Mouse (Mus musculus): Measurements from ENCODE around the gene Fam89b.

DNA sequence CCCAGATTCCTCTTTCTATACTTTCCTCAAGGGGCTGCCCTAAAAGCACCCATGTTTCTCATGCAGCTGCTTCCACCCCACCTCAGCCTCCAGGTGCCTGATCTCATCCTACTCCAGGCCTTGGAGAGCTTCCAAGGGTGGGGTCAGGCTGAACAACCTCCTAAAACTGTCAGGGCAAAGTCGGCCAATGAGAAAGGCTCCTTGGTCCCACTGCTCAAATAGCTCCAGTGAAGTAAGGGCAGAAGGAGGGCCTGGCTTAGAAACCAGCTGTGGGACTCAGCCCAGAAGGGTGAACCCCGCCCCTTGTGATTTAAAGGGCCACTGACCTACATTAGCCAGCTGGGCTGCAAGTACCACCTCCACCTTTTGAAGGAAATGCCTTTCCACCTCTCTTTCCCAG lies 15.7 kb downstream of the Fam89b start:
- TF ChIP-seq CTCF (IDR thresholded peaks at IDR 0.05; ENCODE audit: low read depth, low read length) = no peak
- no peak for TF ChIP-seq POLR2A (IDR thresholded peaks at IDR 0.05; ENCODE audit: extremely low read depth, insufficient read depth, low read length)

Measured in liver, adult 2 months (tissue).